Mouse (Mus musculus): ENCODE data around the gene Eif3k.
"Not testable (repeated sequence)": the region's sequence is repeated elsewhere in the genome, so short reads cannot be mapped to it uniquely, and the experiment has no call there.

Gene Eif3k

DNA sequence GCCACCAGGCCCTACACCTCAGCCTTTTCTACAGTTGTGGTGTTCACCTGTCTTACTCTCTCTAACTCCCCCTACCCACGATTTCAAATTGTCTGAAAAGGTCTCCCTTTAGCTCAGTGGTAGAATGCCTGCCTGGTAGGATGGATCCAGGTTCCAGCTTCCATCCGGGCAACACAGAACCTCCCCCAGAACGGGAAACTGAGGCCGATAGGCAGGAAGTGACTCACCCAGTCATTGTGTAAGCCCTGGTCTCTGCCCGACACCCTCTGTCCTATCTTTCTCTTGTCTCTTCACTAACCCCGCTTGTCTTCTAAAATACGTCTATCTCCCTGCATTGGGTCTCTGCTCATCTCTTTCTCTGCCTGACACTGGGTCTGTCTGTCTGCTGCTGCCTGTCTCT lies 3.5 kb upstream of the Eif3k start:
- DNase-seq (ENCODE audit: low read depth) = no peak

DNA sequence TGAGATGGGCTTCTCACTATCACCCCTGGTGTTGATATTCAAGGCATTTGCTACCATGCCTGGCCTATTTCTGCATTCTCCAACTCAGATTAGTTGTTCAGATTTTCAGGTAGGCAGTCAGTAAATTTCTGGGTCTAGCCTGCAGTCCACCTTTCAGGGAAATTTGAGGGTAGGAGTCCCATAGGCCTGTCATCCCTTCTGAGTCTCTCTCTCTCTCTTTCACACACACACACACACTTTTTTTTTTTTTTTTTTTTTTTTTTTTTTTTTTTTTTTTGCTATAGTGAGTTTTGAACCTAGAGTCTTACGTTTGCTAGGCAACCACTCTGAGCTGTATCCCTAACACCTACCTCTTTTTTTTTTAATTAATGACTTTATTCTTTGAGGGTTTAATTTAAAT lies 2.8 kb upstream of the Eif3k start:
- DNase-seq (ENCODE audit: low read depth) = no peak

- DNase-seq (ENCODE audit: low read depth) = no peak
These were observed 2.2 kb upstream of the Eif3k start for GRCm38 (mm10) chr7:28983849-28984248.

- DNase-seq (ENCODE audit: low read depth) = peak; percentile 65
These were observed 1.5 kb upstream of the Eif3k start for GRCm38 (mm10) chr7:28983141-28983564.

DNA sequence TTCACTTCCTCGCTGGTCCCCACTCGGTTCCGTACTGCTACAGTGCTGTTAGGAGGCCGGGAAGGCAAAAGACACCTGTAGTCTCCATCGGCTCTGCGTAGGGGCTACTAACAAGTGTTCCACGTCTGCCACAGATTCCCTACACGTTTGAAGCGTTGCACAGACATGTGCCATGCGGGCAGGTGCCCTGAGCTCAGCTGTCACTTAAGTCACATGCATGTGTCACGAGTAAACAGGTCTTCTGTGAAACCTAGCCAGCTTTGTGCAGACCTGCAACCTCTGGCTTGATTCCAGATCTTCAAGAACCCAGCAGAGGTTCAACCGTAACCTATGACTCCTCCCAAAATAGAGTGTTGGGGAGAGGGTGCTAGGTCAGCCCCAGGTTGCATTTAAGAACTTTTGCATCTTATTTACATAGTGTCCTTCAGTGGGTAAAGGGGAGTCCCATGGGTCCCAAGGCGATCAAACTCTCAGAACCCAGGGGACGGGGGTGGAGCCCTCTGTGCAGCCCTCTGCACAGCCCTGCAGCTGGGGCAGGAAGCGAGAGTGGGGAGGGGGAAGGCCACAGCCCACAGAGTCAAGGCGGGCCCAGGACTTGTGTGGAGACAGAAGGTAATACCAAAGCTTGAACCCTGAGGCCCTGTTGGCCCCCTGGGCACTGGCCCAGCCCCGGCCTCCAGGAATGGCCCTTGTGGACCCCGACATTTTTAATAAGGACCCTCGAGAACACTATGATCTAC lies 780 bp upstream of the Eif3k start:
- DNase-seq (ENCODE audit: low read depth) = peak; percentile 91

GRCm38 (mm10) chr7:28977556-28977955 lies 4.1 kb downstream of the Eif3k start:
- no peak for DNase-seq (ENCODE audit: low read depth)

GRCm38 (mm10) chr7:28973025-28973424 lies 8.6 kb downstream of the Eif3k start:
- no peak for DNase-seq (ENCODE audit: low read depth)

DNA sequence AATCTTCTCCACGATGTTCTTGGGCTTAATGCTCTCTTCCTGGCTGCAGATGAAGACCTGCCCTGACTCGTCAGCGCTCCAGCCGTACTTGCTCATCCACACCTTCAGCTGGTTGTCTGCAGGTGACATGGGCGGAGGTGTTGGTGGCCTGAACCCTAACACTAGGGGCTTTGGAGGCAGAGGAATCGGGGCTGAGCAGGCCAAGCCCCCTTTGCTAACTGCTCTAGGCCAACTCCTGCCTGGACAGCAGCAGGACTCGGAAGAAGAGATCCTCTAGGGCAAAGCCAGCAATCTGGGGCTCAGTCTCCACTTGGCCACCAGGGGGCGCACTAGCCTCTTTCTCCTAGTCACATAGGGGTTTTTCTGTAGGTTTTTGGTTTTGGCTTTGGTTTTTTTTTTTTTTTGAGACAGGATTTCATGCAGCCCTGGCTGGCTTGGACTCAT lies 9.1 kb downstream of the Eif3k start:
- peak; percentile 91 for DNase-seq (ENCODE audit: low read depth)

DNA sequence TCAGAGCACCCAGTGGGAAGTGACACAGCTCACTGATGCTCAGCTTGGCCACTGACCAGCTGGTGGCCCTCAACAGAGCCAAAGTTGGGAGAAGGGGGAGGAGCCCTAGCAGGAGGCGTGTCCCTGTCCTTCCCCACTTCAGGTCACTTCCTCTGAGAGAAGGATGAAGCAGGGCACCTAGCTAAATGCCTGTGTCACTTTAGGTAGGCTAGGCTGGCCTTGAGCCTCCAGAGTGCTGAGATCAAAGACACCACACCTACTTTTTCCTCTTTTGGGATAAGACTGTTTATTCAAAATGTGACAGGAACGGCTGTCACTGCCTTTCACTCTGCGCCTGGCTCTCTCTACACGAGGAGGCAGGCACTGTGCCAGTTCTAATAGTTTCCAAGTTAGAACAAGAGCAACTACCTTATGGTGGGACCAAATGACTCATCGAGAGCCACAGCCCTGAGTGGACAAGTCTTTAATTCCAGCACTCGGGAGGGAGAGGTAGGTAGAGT lies 9.8 kb downstream of the Eif3k start:
- DNase-seq (ENCODE audit: low read depth) = no peak

GRCm38 (mm10) chr7:28971029-28971428 lies 10.6 kb downstream of the Eif3k start:
- no peak for DNase-seq (ENCODE audit: low read depth)

DNA sequence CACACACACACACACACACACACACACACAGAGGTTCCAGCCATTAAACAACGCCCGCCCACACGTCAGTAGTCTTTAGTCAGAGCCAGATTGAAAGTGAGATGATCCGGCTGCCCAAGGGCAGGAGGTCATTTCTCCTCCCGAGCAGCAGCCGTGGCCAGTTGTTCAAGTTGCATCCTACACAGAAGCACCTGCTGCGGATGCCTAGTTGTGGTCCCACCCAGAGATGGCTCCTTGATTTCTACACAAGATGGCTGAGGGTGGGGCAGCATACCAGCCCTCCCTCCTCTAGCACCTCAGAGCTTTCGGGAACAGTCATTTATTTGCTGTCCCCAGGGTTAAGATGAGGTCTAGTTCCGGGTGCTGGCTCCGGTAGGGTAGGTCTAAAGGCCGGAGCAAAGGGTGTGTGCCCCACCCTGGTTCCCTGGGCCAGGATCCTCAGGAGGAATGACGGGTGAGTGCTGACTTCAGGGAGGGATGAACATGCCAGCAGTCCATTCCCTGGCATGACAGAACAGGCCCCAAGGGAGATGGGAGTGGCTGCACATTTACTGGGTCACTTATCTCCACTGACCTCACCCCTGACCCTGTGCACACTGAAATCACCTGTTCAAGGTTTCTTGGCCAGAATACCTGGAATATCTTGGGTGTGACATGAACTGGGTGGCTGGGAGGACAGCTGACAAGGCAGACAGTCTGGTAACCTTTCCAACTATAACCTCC lies 11.8 kb downstream of the Eif3k start:
- DNase-seq (ENCODE audit: low read depth) = no peak

DNA sequence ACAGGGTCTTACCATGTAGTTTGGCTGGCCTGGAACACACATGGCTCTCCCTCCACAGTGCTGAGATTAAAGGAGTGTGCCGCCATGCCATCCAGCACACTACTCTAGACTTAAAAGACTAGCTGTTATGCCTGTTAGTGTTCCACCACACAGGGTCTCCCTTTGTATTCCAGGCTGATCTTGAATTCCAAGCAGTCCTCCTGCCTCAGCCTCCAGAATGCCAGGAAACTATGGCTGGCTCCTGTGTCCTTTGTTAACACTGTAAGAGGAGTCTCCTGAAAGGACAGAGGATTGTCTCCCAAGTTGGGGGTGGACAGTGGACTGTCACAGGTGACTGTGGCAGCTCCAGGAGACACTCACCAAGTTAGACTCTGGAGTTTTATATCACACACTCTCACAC lies 12.4 kb downstream of the Eif3k start:
- no peak for DNase-seq (ENCODE audit: low read depth)

- DNase-seq (ENCODE audit: low read depth) = not testable (repeated sequence)
These were observed 13.5 kb downstream of the Eif3k start for GRCm38 (mm10) chr7:28968120-28968519.

GRCm38 (mm10) chr7:28966751-28967505 lies 14.7 kb downstream of the Eif3k start:
- DNase-seq (ENCODE audit: low read depth) = no peak

DNA sequence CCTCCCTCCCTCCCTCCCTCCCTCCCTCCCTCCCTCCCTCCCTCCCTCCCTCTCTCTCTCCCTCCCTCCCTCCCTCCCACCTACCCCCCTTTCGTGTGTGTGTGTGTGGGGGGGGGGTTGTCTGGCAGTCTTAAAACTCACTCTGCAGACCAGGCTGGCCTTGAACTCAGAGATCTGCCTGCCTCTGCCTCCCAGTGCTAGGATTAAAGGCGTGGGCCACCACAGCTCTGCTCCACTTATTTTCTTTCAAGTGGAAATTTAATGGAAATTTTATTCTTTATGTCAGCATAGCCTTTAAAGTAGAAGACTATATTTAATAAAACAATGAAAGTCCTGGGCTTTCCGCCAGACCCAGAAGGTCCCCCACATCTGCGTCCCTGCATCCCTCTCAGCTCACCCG lies 15.5 kb downstream of the Eif3k start:
- no peak for DNase-seq (ENCODE audit: low read depth)

DNA sequence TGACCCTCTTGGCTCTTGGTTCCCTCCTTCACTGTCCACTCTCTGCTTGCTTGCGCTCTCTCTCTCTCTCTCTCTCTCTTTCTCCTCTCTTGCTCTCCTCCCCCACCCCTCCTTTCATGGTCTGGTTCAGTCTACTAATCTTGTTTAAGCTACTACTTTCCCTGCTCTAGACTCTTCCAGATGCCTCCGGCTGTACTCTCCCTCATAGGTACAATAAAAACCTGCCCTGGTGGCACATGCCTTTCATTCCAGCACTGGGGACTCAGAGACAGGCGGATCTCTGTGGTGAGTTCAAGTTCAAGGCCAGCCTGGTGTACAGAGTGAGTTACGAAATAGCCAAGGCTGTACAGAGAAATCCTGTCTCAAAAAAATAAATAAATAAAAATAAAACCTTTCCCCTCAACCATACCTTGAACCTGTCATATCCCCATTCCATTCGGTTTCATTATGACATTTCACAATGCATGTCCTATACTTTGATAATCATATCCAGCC lies 16.3 kb downstream of the Eif3k start:
- DNase-seq (ENCODE audit: low read depth) = no peak

- DNase-seq (ENCODE audit: low read depth) = no peak
These were observed 18.2 kb downstream of the Eif3k start for GRCm38 (mm10) chr7:28963399-28963923.

DNA sequence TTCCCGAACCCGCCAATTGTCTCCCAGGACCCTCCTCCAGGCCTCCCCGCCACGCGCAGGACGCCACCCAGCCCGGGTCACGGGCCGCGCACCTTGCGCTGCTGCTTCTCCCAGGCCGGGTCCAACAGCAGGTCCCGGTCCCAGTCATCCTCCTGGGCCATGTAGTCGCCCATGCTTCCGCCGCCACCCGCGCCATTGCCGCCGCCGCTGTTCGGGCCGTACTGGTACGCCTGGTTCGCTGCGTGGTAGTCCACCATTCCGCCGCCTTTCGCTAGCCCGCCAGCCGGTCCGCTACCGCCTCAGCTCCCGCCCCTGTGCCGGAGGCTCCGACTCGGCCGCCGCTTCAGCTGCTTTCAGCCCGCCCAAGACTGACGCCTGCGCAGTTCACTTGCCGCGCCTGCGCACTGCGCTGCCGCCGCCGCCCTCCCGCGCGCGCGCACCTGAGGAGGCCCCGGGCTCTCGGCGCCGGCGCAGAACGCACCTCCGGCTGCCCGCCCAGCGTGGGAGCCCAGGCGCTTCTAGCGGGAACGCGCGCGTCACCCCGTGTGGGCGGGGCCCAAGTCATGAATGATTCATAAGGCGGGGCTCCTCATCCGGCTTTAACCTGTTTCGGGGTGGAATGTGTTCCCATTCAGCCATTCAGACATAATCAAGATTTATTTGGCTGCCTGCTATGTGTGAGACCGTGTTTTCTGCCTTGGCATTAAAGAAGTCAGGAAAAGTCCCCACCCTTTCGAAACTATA lies 19.6 kb downstream of the Eif3k start, which contains the start of gene Actn4:
TSS of gene Actn4 (minus strand) at position 414 of the 744 bp plus-strand sequence.
- DNase-seq (ENCODE audit: low read depth) = peak; percentile 100

- no peak for DNase-seq (ENCODE audit: low read depth)
These were observed 20.1 kb downstream of the Eif3k start for GRCm38 (mm10) chr7:28961584-28961926.

GRCm38 (mm10) chr7:28960354-28961046 lies 21.2 kb downstream of the Eif3k start:
- no peak for DNase-seq (ENCODE audit: low read depth)
